Mouse (Mus musculus) left cerebral cortex, adult 2 months (tissue): Measurements from ENCODE around the gene Prr23a2. TPM values are rescaled to one million over a fixed set of nuclear protein-coding genes. Genes with fewer than 3 reads are reported as not detected.
"Not testable (repeated sequence)": the region's sequence is repeated elsewhere in the genome, so short reads cannot be mapped to it uniquely, and the experiment has no call there.

Experiments
- DNase-seq, 2 experiments: peaks; one replicate each; pipeline ENCODE4 v3.0.0; 2021 to 2022; ENCODE audit warnings: low spot score in 2 of 2, mixed read lengths in 1 of 2; ENCODE audit errors: extremely low spot score in 1 of 2
- H3K27ac ChIP-seq: fragments of 200-600 bp; 2 replicates; pipeline ENCODE4 v1.8.1; 2022
- H3K4me3 ChIP-seq: fragments of 200-600 bp; 2 replicates; pipeline ENCODE4 v1.8.1; 2022
- CTCF ChIP-seq: fragments of 200-600 bp; IDR thresholded peaks from 2 replicates; pipeline ENCODE4 v1.8.1; 2022; ENCODE audit warnings: antibody characterized with exemption, mild to moderate bottlenecking, moderate library complexity
- intact Hi-C: fragments of 180-260 bp; cut with DNase I; formaldehyde crosslinking; loops from one replicate; pipeline ENCODE4 v1.15.1; 2025
- long read RNA-seq, 2 experiments: library from polyadenylated mRNA; stranded (forward); transcript quantifications; one replicate each; pipeline ENCODE4 v2.0.0; 2021; ENCODE audit warnings: borderline mapping rate in 2 of 2
- total RNA-seq, 2 experiments: library from RNA; stranded (reverse); gene quantifications; 2 replicates each; pipeline ENCODE4 v1.2.3; 2021

Gene Prr23a2
- not detected for total RNA-seq
- long read RNA-seq, experiment 1, partial matches to known transcripts: 0 of 1 reads
- long read RNA-seq, experiment 1, other reads (novel, unspliced or antisense): 0 of 1 reads
- long read RNA-seq, experiment 2: 0 reads

DNA sequence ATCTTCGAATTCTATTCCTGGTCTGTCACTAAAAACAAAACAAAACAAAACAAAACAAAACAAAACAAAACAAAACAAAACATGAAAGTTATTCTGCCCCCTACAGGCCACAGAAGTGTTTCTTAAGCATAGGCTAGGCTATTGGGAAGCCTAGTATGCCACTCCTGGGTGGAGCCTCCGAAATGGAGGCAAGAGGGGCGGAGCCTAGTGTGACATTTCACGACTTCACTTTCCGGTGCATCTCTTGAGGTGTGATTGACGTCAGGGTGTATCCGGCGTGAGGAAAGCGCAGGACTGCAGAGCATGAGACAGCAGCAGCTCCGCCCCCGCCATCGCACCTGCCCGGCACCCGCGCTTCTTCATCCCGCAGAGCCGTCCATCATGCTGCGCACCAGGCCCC, at the start of gene Prr23a2:
Prr23a2 (plus strand) TSS at position 285 of the 400 bp plus-strand sequence.
- intact Hi-C loops: no loop called here
- H3K4me3 ChIP-seq: no peak within 1 kb of the TSS
- no peak within 1 kb of the TSS for H3K27ac ChIP-seq
- no peak for DNase-seq
- no peak; the same call in none of the 2 replicates for TF ChIP-seq CTCF

DNA sequence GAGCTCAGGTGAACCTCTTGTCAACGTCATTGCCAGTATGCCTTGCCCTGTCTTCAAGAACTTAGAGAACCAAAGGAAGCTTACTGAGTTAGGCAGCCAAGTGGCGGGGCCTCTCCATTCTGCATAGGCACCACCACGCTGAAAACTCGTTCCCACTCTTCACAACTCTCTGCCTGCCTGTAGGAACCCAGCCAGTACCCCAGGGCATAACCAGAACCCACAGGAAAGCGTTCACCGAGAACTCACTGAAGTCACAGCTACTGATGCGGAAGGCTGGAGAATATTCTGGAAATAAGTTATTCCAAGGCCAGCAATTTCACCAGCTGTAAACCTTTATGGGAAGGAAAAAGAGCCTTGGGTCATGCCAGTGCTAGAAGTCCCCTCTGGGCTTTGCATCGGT, 48.7 kb upstream of the Prr23a2 start:
- intact Hi-C loops: loop anchor here (10.0 kb wide), 1 partner anchor 193 kb away; no protein-coding TSS in a partner anchor
- Histone ChIP-seq H3K4me3 (no peak overlapping the region), H3K27ac (no peak overlapping the region)
- no peak for DNase-seq
- no peak for TF ChIP-seq CTCF

DNA sequence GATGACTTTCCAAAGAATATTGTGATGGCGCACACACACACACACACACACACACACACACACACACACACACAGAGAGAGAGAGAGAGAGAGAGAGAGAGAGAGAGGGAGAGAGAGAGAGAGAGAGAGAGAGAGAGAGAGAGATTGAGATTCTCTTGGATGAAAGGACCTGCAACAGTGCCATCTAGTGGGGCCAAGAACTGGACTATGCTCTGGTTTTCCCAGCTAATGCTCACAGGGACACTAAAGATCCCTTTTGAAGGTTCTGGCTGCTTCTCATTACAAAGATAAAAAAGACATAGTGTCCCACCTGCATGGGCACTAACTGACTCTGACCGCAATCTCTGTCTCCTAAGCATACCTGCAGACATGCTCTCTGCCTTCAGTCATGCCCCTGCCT, 46.8 kb upstream of the Prr23a2 start:
- DNase-seq: peak; percentile 35 to 48
- not testable (repeated sequence) for H3K27ac ChIP-seq, H3K4me3 ChIP-seq
- TF ChIP-seq CTCF: peak; percentile 55
- intact Hi-C loops: loop anchor here (1.0 to 10.0 kb wide), 2 partner anchors 164 to 195 kb away; no protein-coding TSS in a partner anchor

DNA sequence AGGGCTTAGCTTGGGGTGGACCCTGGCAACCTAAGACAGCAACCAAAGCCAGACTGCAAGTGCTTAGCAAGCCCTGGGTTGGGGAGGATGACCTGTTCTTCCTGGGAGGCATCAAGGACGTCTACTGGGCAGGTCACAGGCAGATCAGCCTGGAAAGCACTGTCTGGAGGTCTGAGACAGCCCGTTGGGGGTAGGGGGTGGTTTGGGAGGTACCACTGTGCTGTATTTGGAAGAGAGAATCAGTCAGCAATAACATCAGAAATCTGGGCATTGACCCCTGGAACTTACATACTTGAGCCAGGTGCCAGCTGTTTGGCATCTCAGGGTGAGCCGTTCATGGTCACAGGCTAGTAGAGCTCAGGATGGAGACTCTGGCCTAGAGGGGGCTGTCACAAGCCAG, 40.2 kb upstream of the Prr23a2 start:
- intact Hi-C loops: no loop called here
- Histone ChIP-seq H3K27ac (no peak overlapping the region), H3K4me3 (no peak overlapping the region)
- no peak for DNase-seq
- no peak for TF ChIP-seq CTCF

DNA sequence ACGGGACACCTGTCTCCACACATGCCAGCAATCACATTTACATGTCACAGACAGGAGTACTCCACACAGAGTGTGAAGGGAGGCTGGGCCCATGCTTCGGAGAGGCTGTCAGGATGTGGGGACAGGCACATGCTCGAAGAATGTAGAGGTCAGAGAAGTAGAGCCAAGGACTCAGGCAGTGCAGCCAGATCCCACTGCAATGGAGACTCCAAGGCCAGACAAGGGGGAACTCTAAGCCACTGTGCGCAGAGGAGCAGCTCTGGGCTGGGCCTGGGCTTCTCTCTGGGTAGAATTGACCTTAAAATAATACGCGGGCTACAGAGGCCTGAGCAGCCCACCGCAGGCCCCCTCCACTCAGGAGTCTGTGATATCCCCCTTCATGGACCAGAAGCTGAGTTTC, 38.7 kb upstream of the Prr23a2 start:
- H3K27ac ChIP-seq: no peak overlapping the region
- intact Hi-C loops: no loop called here
- no peak for DNase-seq
- no peak overlapping the region for H3K4me3 ChIP-seq
- TF ChIP-seq CTCF: no peak

DNA sequence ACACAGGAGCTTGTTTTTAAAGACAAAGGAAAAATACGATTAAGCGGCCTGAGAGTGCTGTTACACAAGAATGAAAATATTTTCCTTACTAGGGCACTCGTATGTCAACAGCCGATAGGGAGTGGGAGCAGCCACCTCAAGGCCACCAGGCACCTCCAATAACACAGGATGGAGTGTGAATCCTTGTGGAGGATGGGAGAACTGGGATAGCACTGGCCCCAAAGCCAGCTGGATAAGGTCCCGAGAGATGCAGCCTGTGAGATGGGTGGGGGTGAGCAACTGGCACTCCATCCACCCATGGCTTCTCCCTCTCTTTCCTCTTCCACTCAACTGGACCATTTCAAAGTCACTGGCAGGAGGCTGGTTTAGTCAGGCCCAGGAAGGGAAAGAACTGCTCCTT, 37.3 kb upstream of the Prr23a2 start:
- DNase-seq: no peak
- H3K27ac ChIP-seq: no peak overlapping the region
- TF ChIP-seq CTCF: no peak
- intact Hi-C loops: no loop called here
- no peak overlapping the region for H3K4me3 ChIP-seq

DNA sequence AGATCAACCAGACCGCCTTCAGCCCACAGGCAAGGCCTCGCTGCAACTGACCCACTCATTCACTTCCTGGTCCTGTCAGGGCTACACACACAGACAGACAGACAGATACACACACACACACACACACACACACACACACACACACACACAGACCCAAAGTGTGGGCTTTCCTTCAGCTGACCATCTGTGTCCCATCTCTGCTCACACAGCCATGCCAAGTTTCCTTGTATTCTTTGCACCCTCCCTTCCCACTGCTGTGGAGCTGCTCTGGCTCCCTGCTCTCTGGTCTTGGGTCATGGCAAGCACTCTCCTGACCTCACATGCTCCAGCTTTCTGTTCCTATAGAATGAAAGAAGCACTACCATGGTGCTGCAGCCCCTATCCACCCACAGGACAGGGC, 36.8 kb upstream of the Prr23a2 start:
- no peak for TF ChIP-seq CTCF
- Histone ChIP-seq H3K27ac (no peak overlapping the region), H3K4me3 (no peak overlapping the region)
- intact Hi-C loops: no loop called here
- no peak for DNase-seq

DNA sequence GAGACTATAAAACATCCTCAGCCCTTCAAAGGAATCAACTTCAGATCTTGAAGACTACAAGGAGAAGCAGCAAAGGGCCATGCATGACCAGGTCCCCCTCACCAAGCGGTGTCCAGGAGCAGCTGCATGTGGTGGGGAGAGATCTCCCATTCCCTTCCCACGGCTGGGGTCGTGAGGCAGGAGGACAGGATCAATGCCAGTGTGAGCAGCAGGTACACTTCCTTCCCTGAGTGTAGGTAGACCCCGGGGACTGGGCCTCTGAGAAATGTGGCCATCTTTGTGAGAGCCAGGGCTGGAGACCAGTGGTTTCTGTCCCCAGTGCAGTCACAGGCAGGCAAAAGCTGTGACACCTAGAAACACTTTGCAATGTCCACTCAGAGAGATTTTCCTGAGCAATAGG, 35.8 kb upstream of the Prr23a2 start:
- no peak overlapping the region for H3K27ac ChIP-seq
- TF ChIP-seq CTCF: no peak
- DNase-seq: no peak
- intact Hi-C loops: no loop called here
- H3K4me3 ChIP-seq: no peak overlapping the region

DNA sequence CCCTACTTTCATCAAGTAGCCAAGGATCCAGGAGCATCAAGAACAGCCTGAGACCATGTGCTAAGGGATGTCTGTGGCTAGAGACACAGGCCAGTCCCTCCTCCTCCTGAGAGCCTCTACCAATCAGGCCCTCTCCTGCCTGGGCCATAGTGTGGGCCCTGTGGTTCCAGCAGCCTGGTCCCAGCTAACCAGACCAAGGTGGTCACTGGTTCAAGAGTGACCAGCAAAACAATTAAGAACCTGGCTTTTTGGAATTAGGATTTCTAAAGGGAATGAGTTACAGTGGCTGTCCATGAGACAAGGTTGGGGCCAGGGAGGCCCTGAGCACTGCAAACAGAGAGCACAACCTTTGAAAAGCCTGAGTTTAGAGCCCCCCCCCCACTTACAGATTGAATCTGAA, 35.2 kb upstream of the Prr23a2 start:
- no peak for DNase-seq
- intact Hi-C loops: no loop called here
- Histone ChIP-seq H3K4me3 (no peak overlapping the region), H3K27ac (no peak overlapping the region)
- TF ChIP-seq CTCF: no peak

DNA sequence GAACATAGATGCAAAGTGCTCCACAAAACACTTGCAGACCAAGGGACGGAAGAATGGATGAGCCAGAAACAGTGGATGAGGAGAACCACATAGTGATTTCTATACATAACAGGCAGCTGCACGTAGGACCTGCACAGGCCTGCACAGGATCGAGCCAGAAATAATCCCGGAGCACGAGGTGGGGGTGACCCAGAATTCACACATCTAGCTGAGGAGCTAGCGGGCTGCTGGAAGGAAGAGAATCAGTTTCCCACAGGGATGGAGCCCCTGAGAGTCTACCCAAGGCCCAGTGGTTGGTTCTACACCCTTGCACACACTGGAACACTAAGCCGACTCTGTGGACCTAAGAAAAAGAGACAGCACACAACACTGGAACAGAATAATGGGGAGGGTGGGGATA, 32.5 kb upstream of the Prr23a2 start:
- no peak for DNase-seq
- intact Hi-C loops: no loop called here
- H3K4me3 ChIP-seq: no peak overlapping the region
- TF ChIP-seq CTCF: no peak
- no peak overlapping the region for H3K27ac ChIP-seq

DNA sequence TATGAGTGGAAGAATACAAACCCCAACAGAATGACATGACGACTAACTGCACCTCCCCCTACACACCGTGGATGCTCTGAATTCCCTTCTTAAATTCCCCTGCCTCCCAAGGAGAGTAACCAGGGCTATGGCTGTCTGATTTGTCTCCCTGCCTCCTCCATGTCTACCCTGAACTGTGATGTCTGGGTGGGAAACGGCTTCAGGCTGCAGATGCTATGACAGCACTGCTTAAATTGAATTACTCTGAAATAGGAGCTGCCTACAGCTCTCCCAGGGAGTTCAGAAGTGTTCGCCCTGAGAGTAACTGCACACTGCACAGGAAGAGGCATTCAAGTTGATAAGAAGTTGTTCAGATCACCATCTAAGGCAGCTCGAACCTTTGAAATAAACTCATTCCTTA, 26.8 kb upstream of the Prr23a2 start:
- TF ChIP-seq CTCF: no peak
- intact Hi-C loops: no loop called here

DNA sequence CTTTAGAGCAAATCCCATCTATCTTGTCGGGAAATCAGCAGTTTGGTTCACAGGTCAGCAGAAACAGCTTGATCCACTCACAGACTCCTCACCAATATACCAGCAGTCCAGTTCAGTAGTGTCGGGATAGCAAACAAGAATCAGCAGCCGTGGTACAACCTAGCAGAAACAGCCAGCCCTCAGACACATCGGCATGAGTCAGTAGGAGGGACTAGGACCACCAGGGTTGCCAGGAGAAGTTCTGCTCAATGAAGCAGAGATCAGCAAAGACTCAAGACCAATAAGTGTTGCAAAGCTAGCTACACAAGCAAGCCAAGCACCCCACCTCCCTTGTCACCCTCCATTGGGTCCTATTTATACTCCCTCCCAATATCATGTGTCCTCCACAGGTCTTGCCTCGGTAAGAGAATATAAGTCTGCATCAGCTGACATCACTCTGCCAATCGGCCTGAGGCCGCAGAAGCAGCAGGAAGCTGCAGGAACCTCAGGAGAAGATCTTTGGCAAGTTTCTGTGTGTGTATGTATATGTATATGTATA, 18.7 kb upstream of the Prr23a2 start:
- TF ChIP-seq CTCF: no peak
- H3K27ac ChIP-seq: no peak overlapping the region
- H3K4me3 ChIP-seq: no peak overlapping the region
- no peak for DNase-seq
- intact Hi-C loops: no loop called here

More for the DNA sequence above, 26.8 kb upstream of the Prr23a2 start:
- Histone ChIP-seq H3K27ac (no peak overlapping the region), H3K4me3 (no peak overlapping the region)
- no peak for DNase-seq

DNA sequence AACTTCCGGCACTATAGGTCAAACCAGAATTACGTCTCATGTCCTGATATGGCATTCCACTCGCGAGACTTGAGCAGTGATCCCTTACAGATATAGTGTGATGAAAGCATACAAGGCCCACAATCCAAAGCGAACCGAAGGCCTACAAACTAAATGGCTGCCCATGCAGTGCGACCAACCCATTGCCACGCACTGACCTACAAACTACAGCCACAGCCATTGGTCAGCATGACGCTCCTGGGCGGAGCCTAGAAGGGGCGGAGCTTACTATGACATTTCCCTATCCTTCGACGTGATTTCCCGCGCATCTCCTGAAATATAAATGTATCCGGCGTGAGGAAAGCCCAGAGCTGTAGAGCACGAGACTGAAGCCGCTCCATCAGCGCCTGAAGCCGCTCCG, 14.2 kb upstream of the Prr23a2 start, which contains the start of gene Prr23a1:
Prr23a1 (plus strand) TSS at position 387 of the 400 bp plus-strand sequence.
- Histone ChIP-seq H3K4me3 (no peak within 1 kb of the TSS), H3K27ac (no peak within 1 kb of the TSS)
- DNase-seq: no peak
- no peak for TF ChIP-seq CTCF
- intact Hi-C loops: no loop called here
